Mouse (Mus musculus): Measurements from ENCODE around the gene Iqch. TPM values are rescaled to one million over a fixed set of nuclear protein-coding genes. Genes with fewer than 3 reads are reported as not detected.

Gene Iqch
- polyA plus RNA-seq, 1 experiment from 2014 or later: 0.09 TPM

DNA sequence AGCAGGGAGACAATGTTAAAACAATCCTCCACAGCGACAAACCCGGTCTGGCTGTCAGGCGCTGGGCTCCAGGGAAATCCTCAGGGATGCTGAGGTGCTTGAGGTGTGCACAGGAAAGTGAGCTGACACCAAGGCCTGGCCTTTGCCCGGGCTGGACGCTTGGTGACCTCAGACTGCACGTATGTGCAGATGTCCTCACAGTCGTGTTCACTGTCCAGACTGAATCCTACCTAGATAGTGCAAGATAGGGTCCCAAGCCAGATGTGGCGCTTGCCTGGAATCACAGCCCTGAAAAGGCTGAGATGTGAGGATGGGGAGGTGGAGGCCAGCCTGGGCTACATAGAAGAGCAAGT is 202.9 kb downstream of the Iqch start:
- ATAC-seq: peak; percentile 71
- no peaks in the 10 kb centered on the region for H3K27me3 ChIP-seq (ENCODE audit: insufficient read depth, low read length)
- H3K27ac ChIP-seq (ENCODE audit: low read depth): peak overlapping the region; percentile 92
- H3K4me2 ChIP-seq (ENCODE audit: low read depth, low read length): peak overlapping the region; percentile 98
- H3K36me3 ChIP-seq (replicated peaks; ENCODE audit: insufficient read depth, low read length): no peaks in the 10 kb centered on the region
- no peaks in the 10 kb centered on the region for H3K9me3 ChIP-seq (ENCODE audit: low read length)
- no peak for DNase-seq
- H3K4me3 ChIP-seq (ENCODE audit: low read depth, low read length): peak overlapping the region; percentile 77
- WGBS (ENCODE audit: insufficient replicate concordance): 7% methylated on average over 8 of the region's 8 CpGs
- H3K9ac ChIP-seq (replicated peaks): peak overlapping the region; percentile 77
- no peak for TF ChIP-seq CTCF (IDR thresholded peaks at IDR 0.05; ENCODE audit: low read depth)
- TF ChIP-seq EP300 (IDR thresholded peaks at IDR 0.05; ENCODE audit: low read depth): no peak
- H3K4me1 ChIP-seq (ENCODE audit: insufficient read depth): peaks cover 4% of the 10 kb centered on the region

DNA sequence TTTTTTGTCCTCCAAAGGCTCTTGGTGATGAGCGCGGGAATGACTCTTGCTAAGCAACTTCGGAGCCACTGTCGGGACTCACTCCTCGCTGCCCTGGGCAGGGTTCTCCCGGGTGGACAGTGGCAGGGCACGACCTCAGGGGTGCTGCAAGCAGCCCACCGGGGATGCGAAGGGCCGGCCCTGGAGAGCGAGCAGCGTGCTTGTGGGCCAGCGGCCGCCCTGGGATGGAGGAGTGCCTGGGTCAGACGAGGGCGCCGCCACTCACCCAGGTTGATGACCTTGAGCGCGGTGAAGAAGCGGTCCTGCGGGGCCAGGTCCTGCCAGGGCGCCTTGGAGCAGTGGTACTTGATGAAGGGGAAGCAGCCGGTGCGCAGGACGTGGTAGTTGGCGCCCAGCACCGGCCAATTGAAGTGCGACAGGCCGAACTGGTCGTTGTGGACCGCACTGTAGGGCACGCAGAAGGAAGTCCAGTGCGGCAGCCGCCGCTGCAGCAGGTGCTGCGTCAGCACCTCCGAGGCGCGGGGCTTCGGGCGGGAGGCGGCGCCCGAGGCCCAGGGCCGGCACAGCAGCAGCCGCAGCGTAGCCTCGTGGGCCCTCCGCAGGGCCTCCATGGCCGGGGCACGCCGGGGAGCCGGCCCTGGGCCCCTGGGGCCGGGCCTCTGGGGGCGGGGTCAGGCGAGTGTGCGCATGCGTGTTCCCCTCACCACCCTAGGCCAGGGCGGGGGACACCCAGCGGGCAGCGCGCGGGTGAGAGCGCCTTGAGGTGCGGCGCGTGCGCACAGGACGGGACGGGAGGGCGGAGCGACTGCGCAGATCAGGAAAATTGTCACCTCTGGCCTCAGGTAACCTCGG is 203.5 kb downstream of the Iqch start, which contains the start of gene 2300009A05Rik:
TSS of gene 2300009A05Rik (minus strand) at position 636 of the 852 bp plus-strand sequence.
- Histone ChIP-seq H3K27ac (ENCODE audit: low read depth) (peak within 1 kb of the TSS; percentile 92), H3K4me1 (ENCODE audit: insufficient read depth) (peaks cover 4% of the 10 kb centered on the region), H3K4me2 (ENCODE audit: low read depth, low read length) (peak within 1 kb of the TSS; percentile 98), H3K4me3 (ENCODE audit: low read depth, low read length) (peak within 1 kb of the TSS; percentile 77), H3K9me3 (ENCODE audit: low read length) (no peaks in the 10 kb centered on the region), H3K27me3 (ENCODE audit: insufficient read depth, low read length) (no peaks in the 10 kb centered on the region), H3K9ac (replicated peaks) (peak within 1 kb of the TSS; percentile 77), H3K36me3 (replicated peaks; ENCODE audit: insufficient read depth, low read length) (no peaks in the 10 kb centered on the region)
- DNase-seq (peak; percentile 97), ATAC-seq (peak; percentile 99)
- TF ChIP-seq CTCF (IDR thresholded peaks at IDR 0.05; ENCODE audit: low read depth) (peak; percentile 12), EP300 (IDR thresholded peaks at IDR 0.05; ENCODE audit: low read depth) (no peak)
- under 1% methylated on average over 67 of the region's 74 CpGs for WGBS (ENCODE audit: insufficient replicate concordance)

DNA sequence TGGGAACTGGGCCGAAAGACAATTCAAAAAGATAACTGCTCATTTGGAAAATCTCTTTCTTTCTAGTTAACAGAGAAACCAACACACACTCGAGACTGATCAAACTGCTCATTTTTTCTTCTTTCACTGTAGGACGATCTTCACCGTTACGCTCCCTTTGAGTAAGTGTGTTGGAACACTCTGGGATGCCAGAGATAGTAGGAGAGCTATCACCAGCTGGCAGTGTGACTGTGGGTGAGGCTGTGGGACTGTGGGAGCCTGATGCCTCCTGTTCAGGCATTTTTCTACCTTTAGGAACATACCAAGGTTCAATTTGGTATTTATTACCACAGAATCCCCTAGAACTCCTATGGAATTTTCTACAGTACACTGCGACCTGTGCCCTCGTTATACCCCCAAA is 206.7 kb downstream of the Iqch start:
- H3K9me3 ChIP-seq (ENCODE audit: low read length): no peaks in the 10 kb centered on the region
- H3K9ac ChIP-seq (replicated peaks): no peak overlapping the region
- no peaks in the 10 kb centered on the region for H3K27me3 ChIP-seq (ENCODE audit: insufficient read depth, low read length)
- no peak for TF ChIP-seq CTCF (IDR thresholded peaks at IDR 0.05; ENCODE audit: low read depth)
- no peak for TF ChIP-seq EP300 (IDR thresholded peaks at IDR 0.05; ENCODE audit: low read depth)
- no peaks in the 10 kb centered on the region for H3K36me3 ChIP-seq (replicated peaks; ENCODE audit: insufficient read depth, low read length)
- H3K4me3 ChIP-seq (ENCODE audit: low read depth, low read length): no peak overlapping the region
- no peak for DNase-seq
- ATAC-seq: no peak
- no peak overlapping the region for H3K27ac ChIP-seq (ENCODE audit: low read depth)
- no peak overlapping the region for H3K4me2 ChIP-seq (ENCODE audit: low read depth, low read length)
- WGBS (ENCODE audit: insufficient replicate concordance): 83% methylated on average over 7 of the region's 7 CpGs
- peaks cover 4% of the 10 kb centered on the region for H3K4me1 ChIP-seq (ENCODE audit: insufficient read depth)

DNA sequence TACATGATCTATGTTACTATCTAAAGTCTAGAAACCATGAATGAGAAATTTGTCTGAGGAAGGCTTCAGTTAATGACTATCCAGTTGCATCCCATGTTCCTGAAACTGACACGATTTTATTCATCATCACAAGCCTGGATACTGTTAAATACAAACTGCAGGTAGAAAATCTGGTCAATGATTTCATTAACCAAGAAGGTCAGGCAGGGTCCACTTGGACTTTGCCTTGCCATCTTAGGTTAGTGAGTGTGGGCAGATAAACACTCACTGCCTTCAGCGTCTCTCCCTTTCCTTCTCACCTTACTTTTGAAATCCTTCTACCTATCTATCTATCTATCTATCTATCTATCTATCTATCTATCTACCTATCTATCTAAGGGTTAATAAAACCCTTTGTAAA is 211.0 kb downstream of the Iqch start:
- Histone ChIP-seq H3K9ac (replicated peaks) (no peak overlapping the region), H3K36me3 (replicated peaks; ENCODE audit: insufficient read depth, low read length) (no peaks in the 10 kb centered on the region), H3K9me3 (ENCODE audit: low read length) (no peaks in the 10 kb centered on the region), H3K27me3 (ENCODE audit: insufficient read depth, low read length) (no peaks in the 10 kb centered on the region), H3K4me1 (ENCODE audit: insufficient read depth) (no peaks in the 10 kb centered on the region; the same call in 1 of the 2 replicates), H3K4me2 (ENCODE audit: low read depth, low read length) (no peak overlapping the region), H3K4me3 (ENCODE audit: low read depth, low read length) (no peak overlapping the region), H3K27ac (ENCODE audit: low read depth) (no peak overlapping the region)
- WGBS (ENCODE audit: insufficient replicate concordance): 63% methylated on average over 2 of the region's 2 CpGs
- TF ChIP-seq CTCF (IDR thresholded peaks at IDR 0.05; ENCODE audit: low read depth) (no peak), EP300 (IDR thresholded peaks at IDR 0.05; ENCODE audit: low read depth) (no peak)
- DNase-seq: no peak
- ATAC-seq: no peak

DNA sequence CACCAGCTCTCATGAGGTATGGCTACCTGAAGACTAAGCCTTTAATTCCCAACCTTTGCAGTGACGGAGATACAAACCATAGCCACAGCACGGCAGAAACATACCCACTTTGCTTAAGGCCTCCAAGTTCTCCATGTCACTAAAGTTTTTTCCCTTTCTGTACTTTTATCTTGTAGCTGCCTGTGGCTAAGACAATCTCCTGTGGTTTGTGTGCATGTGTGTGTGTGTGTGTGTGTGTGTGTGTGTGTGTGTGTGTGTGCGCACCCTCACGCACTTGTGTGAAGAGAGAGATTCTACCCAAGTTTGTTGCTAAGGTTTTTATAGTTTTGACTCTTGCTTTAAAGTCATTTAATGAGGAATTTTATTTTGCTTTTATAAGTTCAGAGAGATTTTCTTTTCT is 219.5 kb downstream of the Iqch start:
- Histone ChIP-seq H3K4me3 (ENCODE audit: low read depth, low read length) (no peak overlapping the region), H3K27me3 (ENCODE audit: insufficient read depth, low read length) (no peaks in the 10 kb centered on the region), H3K4me1 (ENCODE audit: insufficient read depth) (peaks cover 6% of the 10 kb centered on the region), H3K9me3 (ENCODE audit: low read length) (no peaks in the 10 kb centered on the region), H3K27ac (ENCODE audit: low read depth) (no peak overlapping the region), H3K9ac (replicated peaks) (no peak overlapping the region), H3K36me3 (replicated peaks; ENCODE audit: insufficient read depth, low read length) (no peaks in the 10 kb centered on the region), H3K4me2 (ENCODE audit: low read depth, low read length) (no peak overlapping the region)
- ATAC-seq: no peak
- TF ChIP-seq EP300 (IDR thresholded peaks at IDR 0.05; ENCODE audit: low read depth) (no peak), CTCF (IDR thresholded peaks at IDR 0.05; ENCODE audit: low read depth) (no peak)
- DNase-seq: no peak
- 69% methylated on average over 4 of the region's 4 CpGs for WGBS (ENCODE audit: insufficient replicate concordance)

DNA sequence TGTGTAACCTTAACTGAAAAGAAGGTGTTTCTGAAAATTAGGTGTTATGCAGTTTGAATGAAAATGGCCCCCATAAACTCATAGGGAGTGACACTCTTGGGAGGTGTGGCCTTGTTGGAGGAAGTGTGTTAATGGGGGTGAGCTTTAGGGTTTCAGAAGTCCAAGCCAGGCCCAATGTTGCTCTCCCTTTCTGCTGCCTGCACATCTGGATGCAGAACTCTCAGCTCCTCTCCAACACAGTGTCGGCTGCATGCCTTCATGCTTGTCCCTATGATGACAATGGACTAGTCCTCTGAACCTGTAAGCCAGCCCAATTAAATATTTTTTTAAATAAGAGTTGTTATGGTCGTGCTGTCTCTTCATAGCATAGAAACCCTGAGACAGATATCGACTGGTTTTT is 222.0 kb downstream of the Iqch start:
- Histone ChIP-seq H3K9ac (replicated peaks) (no peak overlapping the region), H3K36me3 (replicated peaks; ENCODE audit: insufficient read depth, low read length) (no peaks in the 10 kb centered on the region), H3K4me3 (ENCODE audit: low read depth, low read length) (no peak overlapping the region), H3K9me3 (ENCODE audit: low read length) (no peaks in the 10 kb centered on the region), H3K4me1 (ENCODE audit: insufficient read depth) (peaks cover 21% of the 10 kb centered on the region), H3K4me2 (ENCODE audit: low read depth, low read length) (no peak overlapping the region), H3K27me3 (ENCODE audit: insufficient read depth, low read length) (no peaks in the 10 kb centered on the region), H3K27ac (ENCODE audit: low read depth) (no peak overlapping the region)
- DNase-seq (no peak), ATAC-seq (no peak)
- TF ChIP-seq CTCF (IDR thresholded peaks at IDR 0.05; ENCODE audit: low read depth) (no peak), EP300 (IDR thresholded peaks at IDR 0.05; ENCODE audit: low read depth) (no peak)
- WGBS (ENCODE audit: insufficient replicate concordance): 75% methylated on average over 3 of the region's 3 CpGs

All from liver, postnatal 0 days (tissue).